Comparison of ENCODE assay signal across 8 mouse cellular contexts in genomic region chr11:101171721-101172433, GRCm38 (mm10). TPM values are rescaled to one million over a fixed set of nuclear protein-coding genes. Genes with fewer than 3 reads are reported as not detected.
DNase-seq lines count a peak whose midpoint lies in the region; ATAC-seq lines count a peak whose summit lies in the region.

No protein-coding gene starts in this region.

- peak overlapping the region; percentile 94 for H3K27ac ChIP-seq in intestine, embryonic 15.5 days
- peak overlapping the region; percentile 56 for H3K27ac ChIP-seq in limb, embryonic 10.5 days
- H3K27ac ChIP-seq in stomach, embryonic 14.5 days (ENCODE audit: low read length): peak overlapping the region; percentile 95

- peak overlapping the region; percentile 85 for H3K4me2 ChIP-seq in intestine, embryonic 15.5 days (replicated peaks)
- H3K4me2 ChIP-seq in stomach, embryonic 14.5 days (replicated peaks; ENCODE audit: low read depth, low read length): peak overlapping the region; percentile 79

- H3K36me3 ChIP-seq in intestine, embryonic 15.5 days: peaks cover 11% of the 10 kb centered on the region
- H3K36me3 ChIP-seq in limb, embryonic 10.5 days: no peaks in the 10 kb centered on the region; the same call in 1 of the 2 replicates
- H3K36me3 ChIP-seq in stomach, embryonic 14.5 days (ENCODE audit: control insufficient read depth, insufficient read depth, low read length): peaks cover 16% of the 10 kb centered on the region

- peaks cover 9% of the 10 kb centered on the region for H3K27me3 ChIP-seq in intestine, embryonic 15.5 days (replicated peaks)
- peaks cover 92% of the 10 kb centered on the region for H3K27me3 ChIP-seq in limb, embryonic 10.5 days (ENCODE audit: low read depth, poor library complexity, severe bottlenecking)
- H3K27me3 ChIP-seq in stomach, embryonic 14.5 days (ENCODE audit: control insufficient read depth, insufficient read depth, low read length): peaks cover 8% of the 10 kb centered on the region; the same call in 1 of the 2 replicates

- peak overlapping the region; percentile 61 for H3K4me3 ChIP-seq in intestine, embryonic 15.5 days (replicated peaks)
- H3K4me3 ChIP-seq in limb, embryonic 10.5 days: peak overlapping the region; percentile 69
- H3K4me3 ChIP-seq in stomach, embryonic 14.5 days (ENCODE audit: low read depth, low read length): peak overlapping the region; percentile 49

- no peaks in the 10 kb centered on the region for H3K9me3 ChIP-seq in intestine, embryonic 15.5 days
- no peaks in the 10 kb centered on the region for H3K9me3 ChIP-seq in limb, embryonic 10.5 days (replicated peaks)
- no peaks in the 10 kb centered on the region for H3K9me3 ChIP-seq in stomach, embryonic 14.5 days (ENCODE audit: control insufficient read depth, low read depth, low read length)

- H3K4me1 ChIP-seq in intestine, embryonic 15.5 days (replicated peaks): peaks cover 61% of the 10 kb centered on the region
- peaks cover 76% of the 10 kb centered on the region for H3K4me1 ChIP-seq in limb, embryonic 10.5 days
- peaks cover 37% of the 10 kb centered on the region for H3K4me1 ChIP-seq in stomach, embryonic 14.5 days (ENCODE audit: control insufficient read depth, insufficient read depth, low read length)

- WGBS in intestine, embryonic 15.5 days: under 1% methylated on average over 31 of the region's 31 CpGs
- under 1% methylated on average over 31 of the region's 31 CpGs for WGBS in limb, embryonic 10.5 days
- under 1% methylated on average over 31 of the region's 31 CpGs for WGBS in stomach, embryonic 14.5 days

- peak; percentile 70 for ATAC-seq in intestine, embryonic 15.5 days
- peak; percentile 39; the same call in 1 of the 2 replicates for ATAC-seq in stomach, embryonic 14.5 days (ENCODE audit: insufficient number of reproducible peaks, insufficient read depth, low FRiP score, low read depth)

- H3K9ac ChIP-seq in intestine, embryonic 15.5 days: peak overlapping the region; percentile 60
- H3K9ac ChIP-seq in stomach, embryonic 14.5 days (replicated peaks; ENCODE audit: low read depth, low read length): peak overlapping the region; percentile 39

- DNase-seq in ovary, adult 18-20 months (ENCODE audit: low spot score): peak; percentile 67
- DNase-seq in ovary, postnatal 10 days (ENCODE audit: low spot score): no peak
- peak; percentile 84 to 86 for DNase-seq in cerebellum, postnatal 25 days
- peak; percentile 65 for DNase-seq in gastrocnemius, postnatal 25 days
- DNase-seq in limb, embryonic 10.5 days (ENCODE audit: low spot score): peak; percentile 80
- peak; percentile 84 for DNase-seq in mesoderm, embryonic 11.5 days (ENCODE audit: low read depth, low spot score)

RNA-seq across cellular contexts. Expression of gene Plekhh3, which starts 0.7 kb away (rescaled TPM):
- 10 to 100 TPM; 18.4 to 24.0 TPM for total RNA-seq in gastrocnemius, postnatal 25 days (2021)
- 11.1 and 12.7 TPM in 2 replicates for polyA plus RNA-seq in intestine, embryonic 15.5 days (2015; fragmentation: Nextera tagmentation; extraction: Ambion mirVana)
- 1.9 and 3.0 TPM in 2 replicates for polyA plus RNA-seq in limb, embryonic 10.5 days (2016; fragmentation: Nextera tagmentation; extraction: Ambion mirVana)
- 25.6 and 26.0 TPM in 2 replicates for polyA plus RNA-seq in stomach, embryonic 14.5 days (2014; fragmentation: Nextera tagmentation; extraction: Ambion mirVana)

RNA-seq across cellular contexts. Expression of gene Cntnap1, which starts 1.6 kb away (rescaled TPM):
- 1 to 10 TPM in 1 of 2 experiments, under 1 TPM in 1; 0.99 to 2.2 TPM for total RNA-seq in gastrocnemius, postnatal 25 days (2021)
- 0.82 and 1.0 TPM in 2 replicates for polyA plus RNA-seq in intestine, embryonic 15.5 days (2015; fragmentation: Nextera tagmentation; extraction: Ambion mirVana)
- 0.04 and 0.09 TPM in 2 replicates for polyA plus RNA-seq in limb, embryonic 10.5 days (2016; fragmentation: Nextera tagmentation; extraction: Ambion mirVana)
- 2.1 and 2.2 TPM in 2 replicates for polyA plus RNA-seq in stomach, embryonic 14.5 days (2014; fragmentation: Nextera tagmentation; extraction: Ambion mirVana)

RNA-seq across cellular contexts. Expression of gene Ccr10, which starts 3.4 kb away (rescaled TPM):
- total RNA-seq in gastrocnemius, postnatal 25 days (2021): not detected
- polyA plus RNA-seq in intestine, embryonic 15.5 days (2015; fragmentation: Nextera tagmentation; extraction: Ambion mirVana): 0.25 and 0.36 TPM in 2 replicates
- polyA plus RNA-seq in limb, embryonic 10.5 days (2016; fragmentation: Nextera tagmentation; extraction: Ambion mirVana): not detected in 2 replicates
- polyA plus RNA-seq in stomach, embryonic 14.5 days (2014; fragmentation: Nextera tagmentation; extraction: Ambion mirVana): 0.14 and 0.33 TPM in 2 replicates

RNA-seq across cellular contexts. Expression of gene Tubg2, which starts 16.2 kb away (rescaled TPM):
- total RNA-seq in gastrocnemius, postnatal 25 days (2021): 1 to 10 TPM; 2.7 to 2.8 TPM
- 4.4 and 4.8 TPM in 2 replicates for polyA plus RNA-seq in intestine, embryonic 15.5 days (2015; fragmentation: Nextera tagmentation; extraction: Ambion mirVana)
- 2.5 and 3.0 TPM in 2 replicates for polyA plus RNA-seq in limb, embryonic 10.5 days (2016; fragmentation: Nextera tagmentation; extraction: Ambion mirVana)
- polyA plus RNA-seq in stomach, embryonic 14.5 days (2014; fragmentation: Nextera tagmentation; extraction: Ambion mirVana): 3.6 and 4.5 TPM in 2 replicates

RNA-seq across cellular contexts. Expression of gene Tubg1, which starts 52.1 kb away (rescaled TPM):
- total RNA-seq in gastrocnemius, postnatal 25 days (2021): 10 to 100 TPM; 22.8 to 23.4 TPM
- 58.7 and 59.2 TPM in 2 replicates for polyA plus RNA-seq in intestine, embryonic 15.5 days (2015; fragmentation: Nextera tagmentation; extraction: Ambion mirVana)
- 145 and 158 TPM in 2 replicates for polyA plus RNA-seq in limb, embryonic 10.5 days (2016; fragmentation: Nextera tagmentation; extraction: Ambion mirVana)
- 70.5 and 70.9 TPM in 2 replicates for polyA plus RNA-seq in stomach, embryonic 14.5 days (2014; fragmentation: Nextera tagmentation; extraction: Ambion mirVana)
